Mouse (Mus musculus) liver, embryonic 11.5 days (tissue): ENCODE measurements around the gene Dscaml1. TPM values are rescaled to one million over a fixed set of nuclear protein-coding genes. Genes with fewer than 3 reads are reported as not detected.

Experiments
- ATAC-seq: fragments of 200-750 bp; cut with Nextera tagmentation; replicated peaks from 2 replicates; pipeline ENCODE4 v1.8.0; 2017; ENCODE audit warnings: moderate number of reproducible peaks, mild to moderate bottlenecking, moderate TSS enrichment, moderate library complexity; ENCODE audit not compliant: low FRiP score
- DNase-seq: peaks from one replicate; pipeline ENCODE4 v3.0.0-alpha.2; 2017; ENCODE audit warnings: low spot score
- H3K27ac ChIP-seq: fragments of 300-500 bp; sonication (generic); 2 replicates; pipeline ENCODE4 v1.5.1; 2014; ENCODE audit warnings: mild to moderate bottlenecking, low read depth, low read length, control low read depth
- H3K27me3 ChIP-seq: fragments of 300-500 bp; sonication (generic); replicated peaks from 2 replicates; pipeline ENCODE4 v1.6.1; 2014; ENCODE audit warnings: low read length, mixed read lengths; ENCODE audit not compliant: control insufficient read depth, insufficient read depth
- H3K36me3 ChIP-seq: fragments of 300-500 bp; sonication (generic); 2 replicates; pipeline ENCODE4 v1.6.1; 2014; ENCODE audit warnings: mild to moderate bottlenecking, low read length, moderate library complexity, mixed read lengths; ENCODE audit not compliant: control insufficient read depth, insufficient read depth
- H3K4me1 ChIP-seq: fragments of 300-500 bp; sonication (generic); replicated peaks from 2 replicates; pipeline ENCODE4 v1.6.1; 2014; ENCODE audit warnings: low read length, mixed read lengths; ENCODE audit not compliant: control insufficient read depth, insufficient read depth
- H3K4me2 ChIP-seq: fragments of 300-500 bp; sonication (generic); 2 replicates; pipeline ENCODE4 v1.6.1; 2014; ENCODE audit warnings: mild to moderate bottlenecking, control low read depth, moderate library complexity
- H3K4me3 ChIP-seq: fragments of 300-500 bp; sonication (generic); 2 replicates; pipeline ENCODE4 v1.5.1; 2014; ENCODE audit warnings: low read depth, low read length, control low read depth
- H3K9ac ChIP-seq: fragments of 300-500 bp; sonication (generic); 2 replicates; pipeline ENCODE4 v1.6.1; 2014; ENCODE audit warnings: low read depth, low read length, control low read depth
- H3K9me3 ChIP-seq: fragments of 300-500 bp; sonication (generic); 2 replicates; pipeline ENCODE4 v1.6.1; 2016; ENCODE audit warnings: low read length, inconsistent platforms, mixed read lengths; ENCODE audit not compliant: control insufficient read depth
- WGBS: fragments of 180-500 bp; shearing (Covaris S2); extraction: QIAGEN DNeasy Blood & Tissue Kit; methylation state at CpG from one replicate; pipeline ENCODE4 v1.1.7; 2014; 5-methylcytosine and 5-hydroxymethylcytosine counted together
- polyA plus RNA-seq: library from polyadenylated mRNA; unstranded; fragments of >200 nt; fragmentation: Nextera tagmentation; extraction: Ambion mirVana; gene quantifications from 2 replicates; pipeline ENCODE4 v1.2.1, GENCODE M21; 2014

The Dscaml1 gene
- polyA plus RNA-seq, 1 experiment from 2014 or later, result 0.27 TPM

DNA sequence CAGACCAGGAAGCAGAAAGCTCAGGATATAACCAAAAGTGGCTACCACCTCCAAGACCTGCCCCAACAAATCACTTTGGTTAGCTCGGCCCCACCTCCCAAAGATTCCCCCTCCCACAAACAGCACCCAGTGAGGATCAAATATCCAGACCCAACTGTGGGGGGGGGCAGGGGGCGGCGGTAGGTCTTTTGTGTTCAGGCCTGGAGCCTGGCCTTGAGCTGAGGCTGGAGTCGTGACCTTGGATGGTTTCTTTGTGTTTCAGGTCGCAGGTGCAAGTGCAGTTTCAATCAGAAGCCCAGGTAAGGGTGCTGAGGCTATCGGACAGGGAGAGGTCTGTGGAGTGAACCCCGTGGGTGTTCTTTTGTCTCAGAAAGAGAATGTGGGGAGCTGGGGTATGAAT lies 35.1 kb upstream of the Dscaml1 start:
- no peaks in the 10 kb centered on the region for H3K9me3 ChIP-seq
- DNase-seq, result no peak

DNA sequence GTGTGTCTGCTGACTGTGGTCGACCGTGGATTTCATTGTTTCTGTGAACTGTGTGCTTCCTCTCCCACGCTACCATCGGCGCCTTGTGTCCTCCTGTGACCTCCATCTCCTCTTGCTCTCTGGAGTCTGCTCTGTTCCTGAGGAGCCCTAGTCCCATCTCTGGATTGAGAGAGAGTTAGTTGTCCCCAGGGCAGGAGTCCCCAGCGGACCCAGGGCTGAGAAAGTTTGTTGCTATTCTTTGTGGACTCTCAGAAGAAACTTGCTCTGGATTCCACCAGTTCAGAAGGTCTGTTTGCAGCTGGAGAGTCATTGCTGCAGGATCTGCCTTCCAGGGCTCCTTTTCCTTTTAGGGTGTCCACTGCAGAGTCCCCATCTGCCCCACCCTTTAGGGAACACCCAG lies 31.2 kb upstream of the Dscaml1 start:
- ATAC-seq (no peak), DNase-seq (no peak)
- H3K4me2 ChIP-seq, result no peak overlapping the region
- H3K27ac ChIP-seq, result no peak overlapping the region
- WGBS, result 82% methylated on average over 6 of the region's 6 CpGs
- no peaks in the 10 kb centered on the region for H3K36me3 ChIP-seq
- H3K4me1 ChIP-seq, result no peaks in the 10 kb centered on the region
- no peak overlapping the region for H3K9ac ChIP-seq
- H3K9me3 ChIP-seq, result no peaks in the 10 kb centered on the region
- no peaks in the 10 kb centered on the region for H3K27me3 ChIP-seq
- H3K4me3 ChIP-seq, result no peak overlapping the region

More for the DNA sequence above, 35.1 kb upstream of the Dscaml1 start:
- H3K27ac ChIP-seq, result no peak overlapping the region
- no peak overlapping the region for H3K4me2 ChIP-seq
- no peak overlapping the region for H3K9ac ChIP-seq
- no peaks in the 10 kb centered on the region for H3K27me3 ChIP-seq
- H3K36me3 ChIP-seq, result no peaks in the 10 kb centered on the region
- H3K4me3 ChIP-seq, result no peak overlapping the region
- H3K4me1 ChIP-seq, result no peaks in the 10 kb centered on the region
- ATAC-seq, result no peak
- 63% methylated on average over 7 of the region's 7 CpGs for WGBS

DNA sequence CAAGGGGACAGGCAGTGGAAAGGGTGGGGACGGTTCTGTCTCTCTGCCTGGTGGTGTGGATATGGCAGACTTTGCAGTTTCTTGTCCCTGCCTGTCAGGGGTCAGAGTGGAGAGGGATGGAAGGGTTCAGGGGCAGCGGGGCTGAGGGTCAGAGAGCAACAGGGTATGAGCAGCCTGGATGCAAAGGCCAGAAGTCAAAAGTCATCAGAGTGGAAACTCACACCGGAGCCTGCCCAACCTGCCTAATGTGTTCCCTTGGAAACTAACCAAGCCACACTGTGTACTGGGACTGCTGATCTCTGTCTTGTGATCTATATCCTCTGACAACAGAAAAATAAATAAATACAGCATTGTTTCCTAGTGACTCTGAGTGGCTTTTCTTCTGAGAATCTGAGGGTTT lies 30.6 kb upstream of the Dscaml1 start:
- no peak overlapping the region for H3K4me3 ChIP-seq
- no peak overlapping the region for H3K4me2 ChIP-seq
- H3K4me1 ChIP-seq, result no peaks in the 10 kb centered on the region
- H3K36me3 ChIP-seq, result no peaks in the 10 kb centered on the region
- H3K27me3 ChIP-seq, result no peaks in the 10 kb centered on the region
- ATAC-seq (no peak), DNase-seq (no peak)
- 57% methylated on average over 3 of the region's 3 CpGs for WGBS
- H3K9me3 ChIP-seq, result no peaks in the 10 kb centered on the region
- H3K9ac ChIP-seq, result no peak overlapping the region
- no peak overlapping the region for H3K27ac ChIP-seq

DNA sequence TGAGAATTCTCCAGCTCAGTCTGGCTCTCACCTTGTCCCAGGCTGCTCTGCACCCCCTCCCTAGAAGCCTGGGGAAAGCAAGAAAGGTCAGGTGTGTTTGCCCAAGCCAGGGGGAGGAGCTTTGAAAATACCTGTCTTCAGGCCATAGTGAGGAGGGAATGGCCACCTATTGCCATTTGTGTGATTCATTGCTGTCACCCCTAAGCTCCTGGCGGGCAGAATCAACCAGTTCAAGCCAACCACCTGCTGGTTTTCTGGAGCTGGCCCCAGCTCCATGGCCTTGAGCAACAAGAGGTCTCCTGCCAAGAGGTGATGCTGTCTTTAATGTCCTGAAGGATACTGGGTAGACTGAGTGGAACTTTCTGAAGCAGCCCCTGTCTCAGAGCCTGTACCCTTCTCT lies 28.1 kb upstream of the Dscaml1 start:
- no peaks in the 10 kb centered on the region for H3K9me3 ChIP-seq

DNA sequence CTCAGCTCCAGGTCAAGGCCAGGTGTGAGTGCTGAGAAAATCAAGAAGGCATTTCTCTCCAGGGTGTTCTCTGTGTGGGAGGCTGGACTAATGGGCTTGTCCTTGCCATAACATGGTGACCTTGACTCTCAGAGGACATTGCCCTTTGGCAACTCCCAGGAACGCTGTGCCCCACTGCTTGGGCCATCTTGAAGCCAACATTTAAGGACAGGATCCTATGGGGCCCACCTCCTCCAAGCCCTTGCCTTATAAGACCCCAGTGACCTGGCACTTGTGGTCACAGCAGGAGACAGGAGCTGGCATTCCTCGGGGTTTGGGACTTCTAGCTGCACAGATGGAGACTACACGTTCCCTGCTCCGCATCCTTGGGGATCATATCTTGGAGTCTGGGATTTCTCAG lies 27.0 kb upstream of the Dscaml1 start, which contains the start of gene Fxyd2:
TSS of gene Fxyd2 (plus strand) at position 236 of the 400 bp plus-strand sequence.
- Histone ChIP-seq H3K4me3 (no peak within 1 kb of the TSS), H3K4me1 (no peaks in the 10 kb centered on the region), H3K27me3 (peaks cover 8% of the 10 kb centered on the region), H3K4me2 (no peak within 1 kb of the TSS), H3K27ac (no peak within 1 kb of the TSS), H3K9ac (no peak within 1 kb of the TSS), H3K9me3 (no peaks in the 10 kb centered on the region), H3K36me3 (no peaks in the 10 kb centered on the region)
- WGBS, result 67% methylated on average over 4 of the region's 4 CpGs
- ATAC-seq (no peak), DNase-seq (no peak)

More for the DNA sequence above, 28.1 kb upstream of the Dscaml1 start:
- 37% methylated on average over 1 of the region's 1 CpGs for WGBS
- Histone ChIP-seq H3K27ac (no peak overlapping the region), H3K4me1 (no peaks in the 10 kb centered on the region), H3K4me3 (no peak overlapping the region), H3K36me3 (no peaks in the 10 kb centered on the region), H3K27me3 (peaks cover 8% of the 10 kb centered on the region), H3K4me2 (no peak overlapping the region), H3K9ac (no peak overlapping the region)
- ATAC-seq (no peak), DNase-seq (no peak)

DNA sequence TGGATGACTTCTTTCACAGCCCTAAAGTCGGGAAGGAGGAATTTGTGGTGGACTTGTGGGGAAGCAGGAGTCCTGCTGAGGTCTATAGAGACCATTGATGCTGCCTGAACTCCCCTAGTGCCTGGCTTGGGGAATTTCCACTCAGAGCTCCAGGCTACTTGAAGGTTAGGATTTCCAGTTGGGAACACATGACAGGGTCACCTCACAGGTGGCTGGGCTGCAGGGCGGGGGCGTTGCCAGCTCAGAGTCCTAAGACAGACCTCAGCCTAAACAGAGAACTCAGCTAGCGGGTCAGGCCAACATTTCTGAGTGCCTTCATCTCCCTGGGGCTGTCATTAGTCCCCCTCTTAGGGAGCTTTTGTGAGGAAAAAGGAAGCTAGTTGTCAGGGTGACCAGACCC lies 24.6 kb upstream of the Dscaml1 start:
- H3K9ac ChIP-seq, result no peak overlapping the region
- no peak overlapping the region for H3K4me3 ChIP-seq
- no peaks in the 10 kb centered on the region for H3K36me3 ChIP-seq
- H3K4me2 ChIP-seq, result no peak overlapping the region
- no peaks in the 10 kb centered on the region for H3K9me3 ChIP-seq
- 45% methylated on average over 4 of the region's 4 CpGs for WGBS
- DNase-seq, result no peak
- ATAC-seq, result no peak
- no peaks in the 10 kb centered on the region for H3K4me1 ChIP-seq
- H3K27me3 ChIP-seq, result peaks cover 8% of the 10 kb centered on the region
- no peak overlapping the region for H3K27ac ChIP-seq

DNA sequence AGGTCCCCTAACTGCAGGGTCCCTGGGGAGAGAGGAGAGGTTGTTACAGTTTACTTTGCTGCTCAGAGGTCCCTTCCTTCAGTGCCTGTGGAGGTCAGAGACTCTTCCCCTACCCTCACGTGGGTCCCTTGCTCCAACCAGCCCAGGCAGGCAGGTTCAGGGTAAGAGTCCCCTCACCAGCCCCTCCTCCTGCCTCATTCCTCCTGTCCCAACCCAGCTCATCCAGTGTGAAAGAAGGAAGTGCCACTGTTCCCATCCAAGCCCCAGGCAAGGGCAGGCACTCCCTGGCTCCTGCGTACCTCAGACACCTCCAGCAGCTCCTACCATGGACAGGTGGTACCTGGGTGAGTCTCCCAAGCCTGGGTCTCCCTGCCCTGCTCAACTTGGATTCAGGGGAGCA lies 23.5 kb upstream of the Dscaml1 start:
- H3K27me3 ChIP-seq, result peaks cover 8% of the 10 kb centered on the region
- WGBS, result 29% methylated on average over 2 of the region's 2 CpGs
- no peak overlapping the region for H3K27ac ChIP-seq
- no peaks in the 10 kb centered on the region for H3K4me1 ChIP-seq
- no peak overlapping the region for H3K4me2 ChIP-seq
- no peak overlapping the region for H3K9ac ChIP-seq
- H3K36me3 ChIP-seq, result no peaks in the 10 kb centered on the region
- DNase-seq (no peak), ATAC-seq (no peak)
- no peak overlapping the region for H3K4me3 ChIP-seq
- no peaks in the 10 kb centered on the region for H3K9me3 ChIP-seq

DNA sequence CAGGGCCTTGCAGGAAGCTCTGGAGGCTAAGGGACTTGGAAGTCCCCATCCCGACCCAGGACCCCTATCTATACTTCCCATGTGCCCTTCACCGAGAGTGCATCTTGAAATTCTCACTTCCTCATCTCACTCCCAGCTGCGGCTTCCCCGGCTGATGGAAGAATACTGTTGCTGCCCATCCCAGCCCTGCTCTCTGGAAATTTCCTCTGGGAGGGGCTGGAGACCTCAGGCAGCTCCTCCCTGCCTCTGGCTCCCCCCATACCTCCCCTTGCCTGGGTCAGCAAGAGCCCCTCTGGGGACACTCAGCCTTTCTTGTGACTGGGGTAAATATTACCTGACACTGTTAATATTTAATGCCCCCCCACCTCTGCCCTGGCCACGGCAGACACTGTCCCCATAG lies 20.7 kb upstream of the Dscaml1 start:
- Histone ChIP-seq H3K9ac (no peak overlapping the region), H3K4me3 (no peak overlapping the region), H3K4me2 (no peak overlapping the region), H3K36me3 (no peaks in the 10 kb centered on the region), H3K9me3 (no peaks in the 10 kb centered on the region), H3K27ac (no peak overlapping the region), H3K4me1 (no peaks in the 10 kb centered on the region), H3K27me3 (peaks cover 8% of the 10 kb centered on the region)
- WGBS, result 46% methylated on average over 5 of the region's 5 CpGs
- no peak for DNase-seq
- no peak for ATAC-seq

DNA sequence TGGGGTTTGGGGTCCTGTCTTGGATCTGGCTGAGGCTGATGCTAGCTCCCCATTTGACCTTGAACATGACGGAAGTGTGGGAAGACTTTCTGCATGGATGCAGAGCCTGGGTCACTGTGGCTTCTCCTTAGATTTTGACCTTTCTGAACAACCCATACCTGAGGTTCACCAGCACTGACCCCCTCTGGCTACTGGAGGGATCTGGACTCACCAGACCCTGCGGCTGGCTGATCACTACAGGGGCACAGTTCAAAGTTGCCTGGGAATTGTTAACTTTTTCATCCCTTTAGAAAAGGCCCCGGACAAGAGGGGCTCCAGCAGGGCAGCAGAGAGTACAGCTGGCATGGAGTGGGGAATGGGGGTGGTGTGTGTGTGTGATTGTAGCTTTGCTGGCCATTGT lies 19.6 kb upstream of the Dscaml1 start:
- H3K4me2 ChIP-seq, result no peak overlapping the region
- no peak overlapping the region for H3K4me3 ChIP-seq
- no peak overlapping the region for H3K9ac ChIP-seq
- WGBS, result 80% methylated on average over 3 of the region's 3 CpGs
- no peaks in the 10 kb centered on the region for H3K9me3 ChIP-seq
- no peaks in the 10 kb centered on the region for H3K36me3 ChIP-seq
- ATAC-seq (no peak), DNase-seq (no peak)
- H3K4me1 ChIP-seq, result no peaks in the 10 kb centered on the region
- peaks cover 10% of the 10 kb centered on the region for H3K27me3 ChIP-seq
- H3K27ac ChIP-seq, result no peak overlapping the region
